Mouse (Mus musculus) embryo, embryonic 11 days (tissue): ENCODE data around the gene BC107364.
A peak's percentile ranks its signal among the peaks of the same experiment; 100 is the strongest.
"Not testable (repeated sequence)": the region's sequence is repeated elsewhere in the genome, so short reads cannot be mapped to it uniquely, and the experiment has no call there.

Experiments
- DNase-seq: peaks from one replicate; pipeline ENCODE4 v3.0.0-alpha.2; 2015

The BC107364 gene

DNA sequence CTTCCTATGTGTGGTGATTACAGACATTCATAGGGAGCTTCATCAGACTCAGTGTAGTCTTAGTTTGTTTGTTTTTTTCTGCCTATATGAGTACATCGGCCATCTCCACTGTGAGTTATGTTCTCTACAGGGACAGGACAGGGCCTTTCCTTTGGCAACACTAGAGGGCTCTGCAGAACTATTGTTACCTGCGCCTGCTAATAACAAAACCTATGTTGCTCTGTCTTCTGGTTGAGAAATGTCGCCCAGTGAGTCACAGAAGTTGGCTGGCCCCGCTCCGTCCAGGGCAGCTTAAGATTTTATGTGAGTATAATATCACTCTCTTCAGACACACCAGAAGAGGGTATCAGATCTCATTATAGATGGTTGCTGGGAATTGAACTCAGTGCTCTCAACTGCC lies 41.1 kb downstream of the BC107364 start:
- DNase-seq: no peak

- DNase-seq: peak; percentile 63
These were observed 42.3 kb downstream of the BC107364 start for GRCm38 (mm10) chr3:96409701-96410246.

DNA sequence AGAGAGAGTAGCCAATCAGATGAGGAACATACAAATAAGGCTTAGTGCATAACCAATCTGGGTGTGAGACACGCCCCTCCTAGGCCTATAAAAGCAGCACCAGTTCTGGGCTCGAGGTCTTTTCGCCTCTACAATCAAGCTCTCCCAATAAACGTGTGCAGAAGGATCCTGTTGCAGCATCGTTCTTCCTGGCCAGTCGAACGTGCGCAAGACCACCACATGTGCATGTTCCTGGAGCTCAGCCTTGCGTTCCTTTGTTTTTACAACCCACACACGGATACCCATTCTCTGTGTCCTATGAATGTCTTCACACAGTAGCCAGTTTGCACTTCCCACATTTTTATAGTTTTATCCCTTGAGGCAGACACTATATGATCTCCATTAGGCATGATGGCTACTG lies 44.0 kb downstream of the BC107364 start:
- not testable (repeated sequence) for DNase-seq

- DNase-seq: no peak
These were observed 46.3 kb downstream of the BC107364 start for GRCm38 (mm10) chr3:96405541-96406503.

GRCm38 (mm10) chr3:96405004-96405403 lies 47.1 kb downstream of the BC107364 start:
- DNase-seq: no peak

DNA sequence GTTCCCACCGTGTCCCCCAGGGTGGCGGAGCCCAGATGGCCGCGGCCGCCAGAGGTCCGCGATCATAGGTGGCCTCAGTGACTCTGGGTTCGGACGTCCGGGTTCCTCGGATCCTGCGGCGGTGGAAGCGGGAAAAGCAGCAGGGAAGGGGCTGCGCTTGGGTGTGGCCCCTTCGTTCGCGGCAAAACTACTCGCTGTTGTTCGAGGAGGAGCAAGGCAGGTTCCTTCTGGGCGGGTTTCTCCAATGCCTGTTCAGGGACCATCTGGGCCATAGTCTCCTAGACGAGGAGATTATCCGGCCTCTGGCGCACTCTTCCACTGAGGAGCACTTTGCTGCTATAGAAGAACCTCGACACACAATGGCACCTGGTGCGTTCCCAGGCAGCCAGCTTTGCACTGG lies 47.7 kb downstream of the BC107364 start:
- DNase-seq: peak; percentile 50

DNA sequence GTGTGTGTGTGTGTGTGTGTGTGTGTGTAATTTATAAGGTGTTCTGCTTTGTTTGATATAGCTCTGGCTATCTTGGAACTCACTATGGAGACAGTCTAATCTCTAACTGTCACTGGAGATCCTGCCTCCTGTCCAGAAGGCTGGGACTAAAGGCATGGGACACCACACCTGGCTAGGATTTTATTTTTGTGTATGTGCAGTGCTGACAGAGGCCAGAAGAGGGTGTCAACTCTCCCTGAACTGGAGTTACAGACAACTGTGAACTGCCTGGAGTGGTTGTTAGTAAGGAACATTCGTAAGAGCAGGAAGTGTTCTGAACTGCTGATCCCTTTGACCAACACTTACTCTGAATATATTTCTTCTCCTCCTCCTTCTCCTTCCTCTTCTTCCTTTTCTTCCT lies 49.1 kb downstream of the BC107364 start:
- DNase-seq: peak; percentile 47

- peak; percentile 82 for DNase-seq
These were observed 50.1 kb downstream of the BC107364 start for GRCm38 (mm10) chr3:96401832-96402501.

- DNase-seq: peak; percentile 61
These were observed 50.7 kb downstream of the BC107364 start for GRCm38 (mm10) chr3:96401474-96401831.

DNA sequence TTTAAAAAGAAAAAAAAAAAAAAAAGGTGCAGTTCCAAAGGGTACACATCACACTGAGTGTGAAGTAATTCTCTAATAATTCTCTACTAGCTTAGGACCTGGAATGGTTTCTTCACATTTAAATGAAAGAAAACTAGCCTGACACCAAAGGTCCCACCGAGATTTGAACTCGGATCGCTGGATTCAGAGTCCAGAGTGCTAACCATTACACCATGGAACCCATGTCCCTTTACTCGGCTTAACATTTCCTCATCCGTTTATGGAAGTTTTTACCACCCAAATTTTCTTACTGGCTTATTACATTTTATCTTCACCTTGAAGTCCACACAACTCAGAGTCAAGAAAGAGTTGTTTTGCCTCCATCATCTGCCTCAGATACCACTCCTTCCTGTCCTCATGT lies 53.2 kb downstream of the BC107364 start:
- peak; percentile 65 for DNase-seq

DNA sequence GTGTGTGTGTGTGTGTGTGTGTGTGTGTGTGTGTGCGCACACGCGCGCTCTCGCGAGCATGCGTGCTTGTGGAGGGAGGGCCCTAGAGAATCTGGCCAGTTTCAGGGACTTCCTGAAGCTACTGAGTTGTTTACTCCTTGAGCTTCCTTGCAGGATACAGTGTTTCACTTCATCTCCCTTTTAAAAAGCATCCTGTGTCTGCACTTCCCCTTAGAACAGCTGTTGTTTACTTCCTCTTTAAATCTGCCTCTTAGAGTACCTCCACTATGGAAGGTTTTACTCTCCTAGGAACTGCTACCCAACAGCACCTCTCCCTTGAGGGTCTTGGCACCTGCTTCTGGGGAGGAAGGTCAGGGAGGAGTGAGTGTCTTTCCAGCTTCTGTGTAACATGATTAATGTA lies 55.2 kb downstream of the BC107364 start:
- no peak for DNase-seq

DNA sequence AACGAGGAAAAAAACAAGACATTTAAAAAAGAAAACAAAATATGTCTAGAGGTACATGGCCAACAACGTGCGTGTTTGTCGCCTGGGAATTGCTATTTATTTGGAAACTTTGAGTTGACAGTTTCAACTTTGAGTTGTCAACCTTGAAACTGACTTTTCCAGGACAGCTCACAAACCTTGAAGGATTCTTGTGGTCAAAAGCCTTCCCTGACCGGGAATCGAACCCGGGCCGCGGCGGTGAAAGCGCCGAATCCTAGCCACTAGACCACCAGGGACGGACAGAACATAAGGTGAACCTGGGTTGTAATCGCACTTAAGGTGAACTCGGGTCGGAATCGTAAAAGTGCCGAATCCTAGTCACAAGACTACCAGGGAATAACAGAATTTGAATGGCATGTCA lies 64.9 kb downstream of the BC107364 start:
- not testable (repeated sequence) for DNase-seq
